Mouse (Mus musculus) small intestine, adult 2 months (tissue): ENCODE data around the gene Nos1. TPM values are rescaled to one million over a fixed set of nuclear protein-coding genes. Genes with fewer than 3 reads are reported as not detected.

ENCODE experiments used
- H3K27ac ChIP-seq: fragments of 200-500 bp; 2 replicates; pipeline ENCODE4 v1.5.1; 2012; ENCODE audit warnings: low read depth, low read length, control low read depth, inconsistent platforms; ENCODE audit not compliant: insufficient read depth
- H3K27me3 ChIP-seq: fragments of 200-500 bp; 2 replicates; pipeline ENCODE4 v1.6.1; 2012; ENCODE audit warnings: mild to moderate bottlenecking, moderate library complexity, low read length, inconsistent platforms; ENCODE audit not compliant: control insufficient read depth, insufficient read depth
- H3K36me3 ChIP-seq: fragments of 200-500 bp; 2 replicates; pipeline ENCODE4 v1.6.1; 2012; ENCODE audit warnings: mild to moderate bottlenecking, low read length, control low read depth, inconsistent platforms; ENCODE audit not compliant: control insufficient read depth, insufficient read depth
- H3K4me1 ChIP-seq: fragments of 200-500 bp; 2 replicates; pipeline ENCODE4 v1.6.1; 2012; ENCODE audit warnings: low read length, inconsistent platforms, mixed read lengths; ENCODE audit not compliant: control insufficient read depth, insufficient read depth, insufficient read length
- H3K4me3 ChIP-seq: fragments of 200-500 bp; 2 replicates; pipeline ENCODE4 v1.5.1; 2012; ENCODE audit warnings: low read depth, mild to moderate bottlenecking, control low read depth, inconsistent platforms, low read length, moderate library complexity
- CTCF ChIP-seq: fragments of 200-500 bp; IDR thresholded peaks from 2 replicates; pipeline ENCODE4 v1.5.1; 2012; ENCODE audit warnings: low read depth, mild to moderate bottlenecking, control low read depth, inconsistent platforms, low read length, moderate library complexity, mixed read lengths; ENCODE audit not compliant: insufficient replicate concordance, insufficient read length; ENCODE audit errors: extremely low read depth
- POLR2A ChIP-seq: fragments of 200-500 bp; IDR thresholded peaks from 2 replicates; pipeline ENCODE4 v1.6.1; 2012; ENCODE audit warnings: low read depth, mild to moderate bottlenecking, control low read depth, inconsistent platforms, low read length, moderate library complexity
- WGBS: fragments of 180-500 bp; shearing (Covaris S2); methylation state at CpG from one replicate; pipeline ENCODE4 v1.1.7; 2018; 5-methylcytosine and 5-hydroxymethylcytosine counted together
- polyA plus RNA-seq: library from polyadenylated mRNA; depleted of rRNA; stranded (reverse); fragments of >200 nt; gene quantifications from 2 replicates; pipeline ENCODE4 v1.2.3, GENCODE M21; 2012

Gene Nos1
- polyA plus RNA-seq, 1 experiment = 0.65 TPM

- Histone ChIP-seq H3K27me3 (no peaks in the 10 kb centered on the region), H3K4me1 (no peaks in the 10 kb centered on the region), H3K27ac (no peak overlapping the region), H3K36me3 (no peaks in the 10 kb centered on the region), H3K4me3 (no peak overlapping the region)
- TF ChIP-seq POLR2A (no peak), CTCF (no peak)
- 81% methylated on average over 5 of the region's 5 CpGs for WGBS
Observed at GRCm38 (mm10) chr5:117916349-117916748, 135.5 kb downstream of the Nos1 start.

GRCm38 (mm10) chr5:117916906-117917305, 136.1 kb downstream of the Nos1 start:
- H3K27me3 ChIP-seq = no peaks in the 10 kb centered on the region
- peak; percentile 23; the same call in 1 of the 2 replicates for TF ChIP-seq CTCF
- TF ChIP-seq POLR2A = no peak
- no peak overlapping the region for H3K4me3 ChIP-seq
- H3K4me1 ChIP-seq = no peaks in the 10 kb centered on the region
- no peak overlapping the region for H3K27ac ChIP-seq
- 60% methylated on average over 3 of the region's 3 CpGs for WGBS
- H3K36me3 ChIP-seq = no peaks in the 10 kb centered on the region

GRCm38 (mm10) chr5:117921786-117922528, 141.1 kb downstream of the Nos1 start:
- WGBS = 57% methylated on average over 12 of the region's 12 CpGs
- no peak overlapping the region for H3K4me3 ChIP-seq
- no peaks in the 10 kb centered on the region for H3K27me3 ChIP-seq
- no peak for TF ChIP-seq CTCF
- no peak for TF ChIP-seq POLR2A
- H3K4me1 ChIP-seq = no peaks in the 10 kb centered on the region
- H3K36me3 ChIP-seq = no peaks in the 10 kb centered on the region
- no peak overlapping the region for H3K27ac ChIP-seq

GRCm38 (mm10) chr5:117923688-117924087, 142.9 kb downstream of the Nos1 start:
- WGBS = 31% methylated on average over 6 of the region's 6 CpGs
- no peaks in the 10 kb centered on the region for H3K36me3 ChIP-seq
- H3K4me3 ChIP-seq = no peak overlapping the region
- TF ChIP-seq POLR2A (no peak), CTCF (no peak)
- H3K4me1 ChIP-seq = no peaks in the 10 kb centered on the region
- no peak overlapping the region for H3K27ac ChIP-seq
- H3K27me3 ChIP-seq = no peaks in the 10 kb centered on the region

GRCm38 (mm10) chr5:117928553-117928952, 147.7 kb downstream of the Nos1 start:
- Histone ChIP-seq H3K4me3 (no peak overlapping the region), H3K27ac (no peak overlapping the region), H3K27me3 (no peaks in the 10 kb centered on the region), H3K4me1 (no peaks in the 10 kb centered on the region), H3K36me3 (no peaks in the 10 kb centered on the region)
- no peak for TF ChIP-seq CTCF
- TF ChIP-seq POLR2A = no peak
- 93% methylated on average over 2 of the region's 2 CpGs for WGBS

GRCm38 (mm10) chr5:117932222-117932621, 151.4 kb downstream of the Nos1 start:
- TF ChIP-seq POLR2A (no peak), CTCF (no peak)
- H3K27me3 ChIP-seq = no peaks in the 10 kb centered on the region
- 85% methylated on average over 2 of the region's 2 CpGs for WGBS
- H3K27ac ChIP-seq = no peak overlapping the region
- no peak overlapping the region for H3K4me3 ChIP-seq
- no peaks in the 10 kb centered on the region for H3K36me3 ChIP-seq
- no peaks in the 10 kb centered on the region for H3K4me1 ChIP-seq

GRCm38 (mm10) chr5:117932862-117933261, 152.0 kb downstream of the Nos1 start:
- H3K4me3 ChIP-seq = no peak overlapping the region
- no peaks in the 10 kb centered on the region for H3K27me3 ChIP-seq
- 2% methylated on average over 9 of the region's 9 CpGs for WGBS
- no peaks in the 10 kb centered on the region for H3K36me3 ChIP-seq
- H3K27ac ChIP-seq = no peak overlapping the region
- no peak for TF ChIP-seq POLR2A
- TF ChIP-seq CTCF = peak; percentile 72
- no peaks in the 10 kb centered on the region for H3K4me1 ChIP-seq
